Mouse (Mus musculus) frontal cortex, adult 2 months (tissue): Measurements from ENCODE around the gene Olfr1197. TPM values are rescaled to one million over a fixed set of nuclear protein-coding genes. Genes with fewer than 3 reads are reported as not detected.

Experiments
- DNase-seq, 2 experiments: peaks; one replicate each; pipeline ENCODE4 v3.0.0; 2022; ENCODE audit warnings: low spot score in 1 of 2; ENCODE audit errors: extremely low spot score in 1 of 2
- polyA plus RNA-seq: library from polyadenylated mRNA; depleted of rRNA; stranded (reverse); fragments of >200 nt; gene quantifications from 2 replicates; pipeline ENCODE4 v1.2.3, GENCODE M21; 2012; rRNA removed

The Olfr1197 gene
- polyA plus RNA-seq = not detected in 2 replicates

- DNase-seq = no peak
Measured at GRCm38 (mm10) chr2:88732266-88732665, at the start of gene Olfr1197. Olfr1197 (minus strand) TSS chr2:88732366.

- no peak for DNase-seq
Measured at GRCm38 (mm10) chr2:88770388-88770787, 38.2 kb upstream of the Olfr1197 start, which contains the start of gene Olfr1200. Olfr1200 (minus strand) TSS chr2:88770488.

- DNase-seq = no peak
Measured at GRCm38 (mm10) chr2:88760369-88760768, 28.2 kb upstream of the Olfr1197 start, which contains the start of gene Olfr1199. Olfr1199 (minus strand) TSS chr2:88760469.

GRCm38 (mm10) chr2:88751270-88751669, 19.1 kb upstream of the Olfr1197 start, which contains the start of gene Olfr1198:
Olfr1198 (minus strand) TSS chr2:88751370.
- no peak for DNase-seq

GRCm38 (mm10) chr2:88743379-88743778, 11.2 kb upstream of the Olfr1197 start:
- DNase-seq = no peak

- DNase-seq = no peak
Measured at GRCm38 (mm10) chr2:88704497-88704896, 27.7 kb downstream of the Olfr1197 start, which contains the start of gene Olfr1196. Olfr1196 (minus strand) TSS chr2:88704597.

GRCm38 (mm10) chr2:88689087-88689486, 43.1 kb downstream of the Olfr1197 start, which contains the start of gene Olfr1195:
Olfr1195 (minus strand) TSS chr2:88689187.
- DNase-seq = no peak

Other genes with a start within 250 kb of the Olfr1197 start
- gene Olfr1184, start 248.8 kb downstream of the Olfr1197 start, polyA plus RNA-seq = not detected in 2 replicates
- not detected in 2 replicates for gene Olfr1185-ps1, start 239.0 kb downstream of the Olfr1197 start, polyA plus RNA-seq
- not detected in 2 replicates for gene Olfr1186, start 213.8 kb downstream of the Olfr1197 start, polyA plus RNA-seq
- not detected in 2 replicates for gene Olfr1188, start 175.4 kb downstream of the Olfr1197 start, polyA plus RNA-seq
- not detected in 2 replicates for gene Olfr1189, start 145.9 kb downstream of the Olfr1197 start, polyA plus RNA-seq
- not detected in 2 replicates for gene Olfr1191-ps1, start 91.8 kb downstream of the Olfr1197 start, polyA plus RNA-seq
- not detected in 2 replicates for gene Olfr1192-ps1, start 83.9 kb downstream of the Olfr1197 start, polyA plus RNA-seq
- not detected in 2 replicates for gene Olfr1193, start 56.7 kb downstream of the Olfr1197 start, polyA plus RNA-seq
- gene Olfr1195, start 43.2 kb downstream of the Olfr1197 start, polyA plus RNA-seq = not detected in 2 replicates
- gene Olfr1196, start 27.8 kb downstream of the Olfr1197 start, polyA plus RNA-seq = not detected in 2 replicates
- not detected in 2 replicates for gene Olfr1198, start 19.0 kb upstream of the Olfr1197 start, polyA plus RNA-seq
- not detected in 2 replicates for gene Olfr1199, start 28.1 kb upstream of the Olfr1197 start, polyA plus RNA-seq
- gene Olfr1200, start 38.1 kb upstream of the Olfr1197 start, polyA plus RNA-seq = not detected in 2 replicates
- gene Olfr1201, start 60.7 kb upstream of the Olfr1197 start, polyA plus RNA-seq = not detected in 2 replicates
- gene Olfr1202, start 82.1 kb upstream of the Olfr1197 start, polyA plus RNA-seq = not detected in 2 replicates
- gene Olfr1205, start 97.4 kb upstream of the Olfr1197 start, polyA plus RNA-seq = not detected in 2 replicates
- gene Olfr1204, start 116.9 kb upstream of the Olfr1197 start, polyA plus RNA-seq = not detected in 2 replicates
- gene Olfr1206, start 130.9 kb upstream of the Olfr1197 start, polyA plus RNA-seq = not detected in 2 replicates
- not detected in 2 replicates for gene Olfr1208, start 169.9 kb upstream of the Olfr1197 start, polyA plus RNA-seq
- gene Olfr1209, start 182.8 kb upstream of the Olfr1197 start, polyA plus RNA-seq = not detected in 2 replicates
- not detected in 2 replicates for gene Olfr1211, start 205.7 kb upstream of the Olfr1197 start, polyA plus RNA-seq
- gene Olfr1212, start 221.6 kb upstream of the Olfr1197 start, polyA plus RNA-seq = not detected in 2 replicates
- not detected in 2 replicates for gene Gm13762, start 247.9 kb upstream of the Olfr1197 start, polyA plus RNA-seq